Mouse (Mus musculus) brain, embryonic 14.5 days (tissue): ENCODE measurements around the gene Rcc1l.

ENCODE experiments used
- CTCF ChIP-seq: fragments of 200-500 bp; IDR thresholded peaks from 2 replicates; pipeline ENCODE4 v1.5.1; 2012; ENCODE audit warnings: inconsistent platforms, mild to moderate bottlenecking, moderate library complexity, borderline replicate concordance; ENCODE audit not compliant: insufficient read depth, insufficient read length; ENCODE audit errors: extremely low read depth
- POLR2A ChIP-seq: fragments of 200-500 bp; IDR thresholded peaks from 2 replicates; pipeline ENCODE4 v1.6.1; 2012; ENCODE audit warnings: mild to moderate bottlenecking, inconsistent platforms, borderline replicate concordance; ENCODE audit not compliant: poor library complexity, insufficient read depth, insufficient read length, severe bottlenecking; ENCODE audit errors: extremely low read depth

DNA sequence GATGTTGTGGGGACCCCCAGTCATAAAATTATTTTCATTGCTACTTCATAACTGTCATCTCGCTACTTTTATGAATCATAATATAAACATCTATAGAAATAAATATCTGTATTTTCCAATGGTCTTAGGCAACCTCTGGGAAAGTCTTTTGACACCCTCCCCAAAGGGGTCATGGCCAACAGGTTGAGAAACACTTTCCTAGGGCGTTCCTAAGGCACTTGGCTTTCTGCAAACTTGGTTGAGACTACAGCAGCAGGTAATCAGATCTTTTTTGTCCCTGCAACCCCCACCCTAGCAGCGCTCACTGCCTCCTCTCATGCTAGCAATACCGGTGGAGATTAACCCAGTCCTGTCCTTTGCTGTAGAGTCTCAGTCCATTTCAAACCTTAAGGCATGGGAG is 44.7 kb upstream of the Rcc1l start:
- TF ChIP-seq POLR2A (no peak), CTCF (no peak)
